Mouse (Mus musculus) left cerebral cortex, postnatal 14 days (tissue): ENCODE measurements at regions not wholly inside any gene's neighbourhood (a gene's known extent, or its start where the extent isn't known, plus 50 kb on each side); places are given as distances from the start of the nearest gene placed in this dataset.

Experiments used
- DNase-seq, 2 experiments: peaks; one replicate each; pipeline ENCODE4 v3.0.0; 2021 to 2022; ENCODE audit warnings: low spot score in 2 of 2, mixed read lengths in 1 of 2
- intact Hi-C: fragments of 180-260 bp; cut with DNase I; formaldehyde crosslinking; loops from one replicate; pipeline ENCODE4 v1.15.1; 2025

GRCm38 (mm10) chr4:66482495-66483291 is 78.3 kb upstream of the Astn2 start:
- peak; percentile 25 to 69 for DNase-seq
- intact Hi-C loops = no loop called here

DNA sequence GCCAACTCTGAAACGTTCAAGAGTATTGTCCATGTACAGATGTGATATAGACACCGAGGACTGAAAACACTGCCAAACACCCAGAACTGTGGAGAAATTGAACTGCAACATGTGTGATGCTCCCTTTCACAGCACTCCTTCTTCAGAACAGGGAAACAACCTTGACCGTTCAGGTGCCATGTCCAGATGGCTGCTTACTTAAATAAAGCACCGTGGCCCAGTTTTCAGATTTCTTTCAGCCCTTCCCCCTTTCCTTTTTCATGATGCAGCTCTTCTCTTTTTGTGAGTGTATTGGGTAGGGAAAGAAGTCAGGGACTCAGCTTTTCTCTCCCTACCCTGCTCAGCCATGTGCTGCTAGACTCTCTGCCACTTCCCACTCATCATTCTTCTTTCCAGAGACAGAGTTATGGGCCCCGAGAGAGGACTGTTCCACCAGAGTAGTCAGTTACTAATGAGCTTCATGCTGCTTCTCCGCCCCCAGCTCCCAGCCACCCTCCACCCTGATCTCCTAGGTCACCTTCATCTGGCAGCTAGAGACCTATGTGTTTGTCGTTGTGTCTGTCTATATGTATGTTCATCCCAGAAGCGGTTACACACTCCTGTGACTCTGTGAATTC is 74.3 kb upstream of the Astn2 start:
- intact Hi-C loops = no loop called here
- no peak for DNase-seq
